Mouse (Mus musculus) activated CD4-positive, CD25-positive, alpha-beta regulatory T cell, adult 4 months (primary cell): ENCODE data around the gene Tbkbp1. TPM values are rescaled to one million over a fixed set of nuclear protein-coding genes. Genes with fewer than 3 reads are reported as not detected.
"Not testable (repeated sequence)": the region's sequence is repeated elsewhere in the genome, so short reads cannot be mapped to it uniquely, and the experiment has no call there.

ENCODE experiments used
- ATAC-seq: one replicate; pipeline ENCODE4 v1.8.0; 2017
- polyA plus RNA-seq, 2 experiments: library from polyadenylated mRNA; unstranded; fragments of 100-300 nt; shearing (Covaris generic); gene quantifications; one replicate each; pipeline ENCODE4 v1.2.1; 2017

Tbkbp1 gene
- under 1 TPM in 1 of 2 experiments, not detected in 1; 0.37 TPM for polyA plus RNA-seq

DNA sequence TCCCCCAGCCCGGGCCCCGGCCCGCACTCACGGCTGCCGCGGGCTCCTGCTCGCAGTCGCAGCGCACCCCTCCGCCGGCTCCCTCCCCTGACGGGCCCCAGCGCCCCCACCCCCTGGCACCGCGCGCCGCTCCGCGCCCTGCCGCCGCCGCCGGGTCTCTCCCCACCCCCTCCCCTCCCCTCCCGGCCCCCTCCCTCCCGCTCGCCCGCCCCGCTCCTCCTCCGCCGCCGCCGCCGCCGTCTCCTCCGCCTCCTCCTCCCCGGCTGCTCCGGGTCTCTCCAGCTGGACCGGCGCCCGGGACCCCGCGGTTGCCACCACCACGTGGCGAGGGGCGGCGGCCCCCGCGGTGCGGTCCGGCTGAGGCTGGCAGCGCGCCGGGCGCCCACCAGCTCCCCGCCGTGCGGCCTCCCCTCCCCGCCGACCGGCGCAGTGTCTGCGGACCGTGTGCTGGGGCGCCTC lies at the start of gene Tbkbp1:
Gene Tbkbp1, minus strand, starts transcription at position 153 of the 459 bp plus-strand sequence.
- no peak for ATAC-seq

DNA sequence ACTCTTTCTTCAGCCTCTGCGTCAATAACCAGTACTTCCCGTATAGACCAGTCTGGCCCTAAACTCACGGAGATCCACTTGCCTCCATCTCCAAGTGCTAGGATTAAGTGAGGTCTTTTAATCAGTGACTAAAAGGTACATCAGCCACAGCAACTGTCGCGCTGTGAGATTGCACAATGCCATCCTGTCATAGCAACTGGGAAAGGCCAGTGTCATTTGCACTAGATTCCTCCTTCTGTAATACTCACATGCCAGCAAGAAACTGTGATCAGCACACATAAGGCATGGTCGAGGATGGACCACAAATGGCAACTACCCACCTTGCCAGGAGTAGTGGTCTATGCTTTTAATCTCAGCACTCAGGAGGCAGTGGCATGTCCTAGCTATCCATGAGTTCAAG lies 48.2 kb upstream of the Tbkbp1 start:
- ATAC-seq: no peak

DNA sequence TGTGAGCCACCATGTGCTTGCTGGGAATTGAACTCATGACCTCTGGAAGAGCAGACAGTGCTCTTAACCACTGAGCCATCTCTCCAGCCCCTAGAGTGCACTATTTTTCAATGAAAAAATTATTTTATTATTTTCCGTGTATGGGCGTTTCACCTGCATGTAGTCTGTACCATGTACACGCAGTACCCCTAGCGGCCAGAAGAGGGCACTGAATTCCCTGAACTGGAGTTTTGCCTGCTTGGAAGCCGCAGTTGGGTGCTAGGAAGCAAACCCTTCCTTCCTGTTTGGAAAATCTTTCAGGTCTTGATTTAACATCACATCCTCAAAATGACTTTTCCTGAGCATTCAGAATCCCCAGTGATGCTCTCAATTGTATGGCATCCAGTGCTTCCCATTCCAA lies 47.3 kb upstream of the Tbkbp1 start:
- no peak for ATAC-seq

DNA sequence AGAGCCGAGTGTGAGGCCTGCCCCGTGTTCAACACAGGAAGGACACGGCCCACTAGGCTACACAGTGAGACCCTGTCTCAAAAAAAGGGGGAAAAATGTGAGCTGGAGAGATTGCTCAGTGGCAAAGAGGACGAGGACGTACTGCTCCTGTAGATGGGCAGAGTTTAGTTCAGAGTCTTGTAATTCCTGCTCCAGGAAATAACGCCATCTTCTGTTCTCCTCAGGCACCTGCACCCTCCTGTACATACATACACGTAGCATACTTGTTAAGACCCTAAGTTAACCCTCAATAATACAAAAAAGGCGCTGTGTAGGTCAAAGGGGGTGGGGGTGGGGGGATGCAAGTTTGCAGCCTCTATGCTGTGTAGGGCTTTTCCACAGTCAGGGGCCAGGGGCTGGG lies 45.7 kb upstream of the Tbkbp1 start:
- ATAC-seq: no peak

DNA sequence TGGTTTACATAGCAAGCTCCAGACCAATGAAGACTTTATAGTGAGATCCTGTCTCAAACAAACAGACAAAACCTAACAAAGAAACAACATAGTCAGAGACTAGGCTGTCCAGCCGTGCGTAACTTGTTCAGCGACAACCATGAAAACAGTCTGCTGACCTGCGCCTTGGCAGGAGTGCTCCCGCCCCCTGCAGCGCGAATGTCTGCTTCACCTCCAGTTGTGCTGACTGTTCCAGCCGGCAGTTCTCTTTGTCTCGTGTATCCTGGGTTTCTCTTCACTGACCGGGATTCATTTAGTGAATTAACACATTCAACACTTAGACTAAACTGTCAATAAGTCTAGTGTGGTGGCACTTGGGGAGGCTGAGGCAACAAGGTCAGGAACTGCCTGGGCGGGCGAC lies 45.2 kb upstream of the Tbkbp1 start:
- ATAC-seq: no peak

DNA sequence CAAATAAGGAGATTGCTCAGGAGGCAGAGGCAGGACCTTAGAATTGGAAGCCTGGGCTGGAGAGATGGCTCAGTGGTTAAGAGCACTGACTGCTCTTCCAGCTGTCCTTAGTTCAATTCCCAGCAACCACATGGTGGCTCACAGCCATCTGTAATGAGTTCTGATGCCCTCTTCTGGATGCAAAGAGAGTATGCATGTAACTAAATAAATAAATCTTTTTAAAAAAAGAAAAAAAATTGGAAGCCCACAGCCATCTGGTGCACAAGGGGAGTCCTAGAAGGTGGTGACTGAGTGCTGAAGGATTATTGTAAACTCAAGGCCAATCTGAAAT lies 41.3 kb upstream of the Tbkbp1 start:
- ATAC-seq: no peak

DNA sequence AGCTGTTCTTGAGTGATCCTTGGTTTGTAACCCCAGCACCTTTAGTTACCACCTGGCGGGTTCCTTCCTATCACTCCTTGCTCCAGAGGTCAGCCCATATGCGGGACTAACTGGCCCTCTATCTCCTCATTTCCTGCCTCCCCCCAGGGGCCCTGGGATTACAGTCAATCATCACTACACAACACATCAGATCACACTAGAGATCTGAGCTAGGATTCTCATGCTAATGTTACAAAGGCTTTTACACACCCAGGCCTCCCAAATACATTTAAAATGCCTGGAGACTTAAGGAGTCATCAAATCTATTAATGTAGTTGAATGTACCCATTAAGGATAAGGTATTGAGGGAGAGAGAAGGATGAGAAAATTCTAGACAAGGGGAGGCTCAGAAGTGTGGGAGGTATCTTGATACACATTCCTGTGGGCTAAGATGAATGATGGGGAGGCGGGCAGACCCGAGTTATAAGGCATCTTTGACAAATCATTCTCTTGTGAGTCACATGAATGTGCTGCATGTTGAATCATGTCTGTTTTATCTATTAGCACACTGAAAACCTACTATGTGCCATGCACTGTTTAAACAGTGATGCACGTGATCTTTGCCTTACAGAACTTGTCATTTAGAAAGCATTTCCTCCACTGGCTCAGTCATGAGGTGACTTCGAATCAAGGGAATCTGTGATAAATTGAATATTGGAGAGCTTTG lies 40.8 kb upstream of the Tbkbp1 start:
- no peak for ATAC-seq

DNA sequence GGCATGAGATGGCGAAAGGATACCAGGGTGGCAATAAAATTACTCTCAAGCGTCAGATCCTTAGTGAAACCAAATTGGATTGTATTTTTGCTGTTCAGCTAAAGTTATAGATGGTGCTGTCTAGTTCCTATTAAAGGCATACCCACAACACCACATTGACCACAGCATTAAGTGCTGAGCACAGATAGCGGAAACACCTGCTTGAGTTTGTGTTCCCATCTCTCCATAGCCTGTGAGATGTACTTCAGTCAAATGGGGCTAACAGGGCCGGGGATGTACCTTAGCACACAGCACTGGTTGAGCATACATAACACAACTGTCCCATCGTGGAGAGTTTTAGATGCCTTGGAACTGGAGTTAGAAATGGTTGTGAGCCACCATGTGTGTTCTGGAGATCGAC lies 39.7 kb upstream of the Tbkbp1 start:
- no peak for ATAC-seq

DNA sequence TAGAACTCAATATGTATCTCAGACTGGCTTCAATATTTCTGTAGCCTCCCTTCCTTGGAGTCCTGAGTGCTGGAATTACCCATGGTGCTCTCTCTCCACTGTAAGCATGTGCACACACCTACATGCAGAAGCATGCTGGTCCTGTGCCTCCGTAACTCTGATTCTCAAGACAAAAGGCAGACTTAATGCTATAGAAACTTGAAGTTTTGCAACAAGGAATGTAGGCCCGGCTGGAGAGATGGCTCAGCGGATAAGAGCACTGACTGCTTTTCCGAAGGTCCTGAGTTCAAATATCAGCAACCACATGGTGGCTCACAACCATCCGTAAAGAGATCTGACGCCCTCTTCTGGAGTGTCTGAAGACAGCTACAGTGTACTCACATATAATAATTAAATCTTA lies 38.4 kb upstream of the Tbkbp1 start:
- not testable (repeated sequence) for ATAC-seq

DNA sequence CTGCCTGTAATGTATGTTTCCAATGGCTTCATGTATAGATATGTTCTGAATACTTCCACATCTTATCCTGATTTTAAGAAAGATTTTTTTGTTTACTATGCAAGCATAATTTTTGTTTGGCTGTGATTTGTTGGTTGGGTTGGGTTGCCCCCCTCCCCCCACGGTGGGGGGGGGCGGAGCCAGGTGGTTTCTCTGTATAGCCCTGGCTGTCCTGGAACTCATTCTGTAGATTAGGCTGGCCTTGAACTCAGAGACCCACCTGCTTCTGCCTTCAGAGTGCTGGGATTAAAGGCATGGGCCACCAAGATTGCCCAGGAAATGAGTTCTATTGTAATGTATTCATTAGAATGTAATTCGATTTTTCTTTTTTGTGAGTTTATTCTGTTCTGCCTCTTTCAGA lies 37.9 kb upstream of the Tbkbp1 start:
- no peak for ATAC-seq

DNA sequence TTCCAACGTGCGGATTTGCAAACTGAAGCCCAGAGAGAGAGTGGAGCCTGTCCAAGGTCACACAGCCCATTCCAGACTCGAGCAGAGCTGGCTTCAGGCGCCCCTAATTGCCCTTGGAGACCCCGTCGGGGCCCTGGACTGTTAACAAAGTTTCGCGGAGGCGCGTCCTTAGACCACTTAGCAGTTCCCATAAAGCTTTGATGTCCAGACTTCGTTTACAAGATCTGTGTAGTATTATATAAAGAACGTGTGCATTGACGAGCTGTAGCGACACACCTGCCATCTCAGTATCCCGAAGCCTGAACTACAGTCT lies 37.3 kb upstream of the Tbkbp1 start:
- no peak for ATAC-seq

DNA sequence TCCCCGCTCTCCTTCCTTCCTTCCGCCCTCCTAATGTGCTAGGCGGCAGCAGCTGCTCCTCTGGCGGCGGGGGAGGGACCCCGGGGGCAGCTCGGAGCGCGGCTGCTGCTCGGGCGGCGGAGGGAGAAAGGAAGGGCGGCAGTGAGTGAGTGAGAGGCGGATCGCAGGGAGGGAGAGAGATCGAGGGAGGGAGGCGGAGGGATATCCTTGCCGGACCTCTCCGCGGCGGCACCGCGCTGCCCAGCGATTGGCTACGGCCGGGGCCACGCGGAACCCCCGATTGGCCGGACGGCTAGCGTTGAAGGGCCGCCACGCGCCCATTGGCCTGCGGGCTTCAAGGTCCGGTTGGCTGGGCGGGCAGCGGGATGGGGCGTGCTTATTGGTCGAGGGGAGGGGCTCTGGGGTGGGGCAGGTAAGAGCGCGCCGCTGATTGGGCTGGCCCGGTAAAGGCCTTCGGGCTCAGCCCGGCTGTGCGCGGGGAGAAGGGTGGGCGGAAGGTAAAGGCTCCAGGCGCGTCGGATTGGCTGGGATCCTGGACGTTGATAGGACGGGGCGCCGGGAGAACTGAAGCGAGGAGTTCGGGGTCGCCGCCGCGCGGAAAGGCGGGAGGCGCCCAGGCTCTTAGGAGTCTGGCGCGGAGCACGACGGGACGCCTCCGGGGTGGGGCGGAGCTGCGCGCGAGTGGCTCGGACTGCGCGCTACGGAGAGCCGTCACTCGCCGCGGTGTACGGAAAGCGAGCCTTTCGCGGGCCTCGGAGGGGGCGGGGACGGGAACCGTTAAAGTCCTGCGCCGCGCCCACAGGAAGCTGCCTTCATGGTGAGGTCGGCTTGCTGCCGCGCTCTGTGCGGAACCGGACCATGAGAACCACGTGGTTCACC lies 36.7 kb upstream of the Tbkbp1 start, which contains the start of gene Kpnb1:
Gene Kpnb1, minus strand, starts transcription at position 118 of the 879 bp plus-strand sequence.
- peak; percentile 71 for ATAC-seq

DNA sequence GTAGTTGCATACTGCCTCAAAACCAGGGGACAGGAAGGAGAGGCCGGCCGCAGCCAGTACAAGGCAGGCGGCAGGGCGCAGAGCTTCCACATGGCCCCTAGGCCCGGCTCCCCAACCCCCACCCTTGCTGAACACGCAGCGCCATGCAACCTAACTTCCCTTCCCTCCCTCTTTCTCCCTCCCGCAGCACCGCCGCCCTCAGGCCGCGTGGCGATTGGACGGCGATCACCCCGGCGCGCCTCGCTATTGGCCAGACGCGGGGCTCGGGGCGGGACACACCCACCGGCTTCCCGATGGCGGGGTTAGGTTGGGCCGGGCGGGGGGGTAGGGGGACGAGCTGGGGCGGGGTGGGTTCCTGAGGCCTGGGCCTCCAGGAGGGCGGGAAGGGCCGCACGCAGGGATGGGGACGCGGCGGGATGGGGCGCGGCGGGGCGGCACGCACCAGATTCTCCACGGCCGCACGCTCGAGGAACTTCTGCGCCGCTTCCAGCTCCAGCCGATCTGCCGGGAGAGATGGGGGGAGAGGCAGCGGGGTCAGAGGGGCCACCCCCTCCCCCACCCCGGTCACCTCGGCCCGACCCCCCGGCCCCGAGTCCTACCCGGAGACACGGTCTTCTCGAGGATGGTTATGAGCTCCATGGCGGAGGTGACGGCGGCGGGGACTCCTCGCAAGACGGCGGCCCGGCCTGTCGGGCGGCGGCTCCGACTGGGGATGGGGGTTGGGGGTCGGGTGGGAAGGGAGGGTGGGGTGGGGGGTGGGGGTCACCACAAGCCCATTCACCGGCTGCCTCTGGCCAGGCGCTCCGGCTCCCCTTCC lies 35.9 kb upstream of the Tbkbp1 start:
- peak; percentile 67 for ATAC-seq

DNA sequence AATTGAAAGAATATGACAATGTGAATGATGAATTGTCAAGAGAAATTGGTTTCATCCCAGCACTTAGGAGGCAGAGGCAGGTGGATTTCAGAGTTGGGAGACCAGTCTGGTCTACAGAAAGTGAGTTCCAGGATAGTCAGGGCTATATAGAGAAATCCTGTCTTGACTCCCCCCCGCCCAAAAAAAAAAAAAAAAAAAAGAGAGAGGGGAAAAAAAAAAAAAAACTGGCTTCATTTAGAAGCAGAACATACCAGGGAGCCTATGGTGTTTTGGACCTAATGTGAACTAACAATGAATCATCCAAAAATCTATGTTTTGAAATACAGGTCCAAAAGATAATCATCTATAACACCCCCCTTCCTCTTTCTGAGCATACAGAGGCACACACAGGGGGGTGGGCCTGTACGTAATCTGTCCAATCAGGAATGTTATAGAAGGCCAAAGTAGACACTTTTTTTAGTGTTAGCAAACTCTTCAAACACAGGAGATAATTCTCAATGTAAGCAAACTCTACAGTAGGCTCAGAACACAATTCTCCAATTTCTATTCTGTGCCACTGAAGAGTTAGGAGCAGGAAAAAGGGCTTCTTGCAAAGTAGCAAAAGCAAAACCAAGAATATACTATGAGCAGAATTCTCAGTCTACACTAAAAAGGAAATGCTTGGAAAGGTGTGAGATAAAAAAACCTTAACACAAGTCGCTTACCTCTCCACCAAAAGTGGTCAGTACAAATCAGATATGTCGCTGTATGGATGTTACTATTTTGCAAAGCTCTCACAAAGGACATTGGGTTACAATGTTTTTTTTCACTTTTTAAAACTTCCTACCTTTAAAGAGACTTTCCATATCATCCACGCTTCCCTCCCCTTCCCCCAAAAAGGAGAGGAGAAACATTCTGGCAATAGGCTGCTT lies 34.7 kb upstream of the Tbkbp1 start:
- no peak for ATAC-seq

DNA sequence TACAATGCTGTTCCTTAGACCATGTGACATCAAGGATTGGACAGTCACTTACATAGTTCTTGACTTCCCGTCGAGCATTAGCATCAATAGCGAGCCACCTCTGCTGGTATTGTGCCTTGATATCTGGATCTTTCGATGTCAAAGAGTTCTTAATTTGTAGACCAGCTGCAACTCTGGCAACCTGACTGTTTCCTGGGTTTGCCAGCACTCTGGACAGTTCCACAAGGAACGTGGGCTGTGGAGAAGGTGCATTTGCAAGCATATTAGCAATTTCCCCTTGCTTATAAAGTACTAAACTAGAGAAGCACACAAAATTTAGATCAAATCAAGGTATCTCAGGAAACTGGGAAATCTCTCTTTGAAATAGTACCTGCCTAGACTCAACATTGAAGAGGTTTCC lies 33.6 kb upstream of the Tbkbp1 start:
- ATAC-seq: no peak

DNA sequence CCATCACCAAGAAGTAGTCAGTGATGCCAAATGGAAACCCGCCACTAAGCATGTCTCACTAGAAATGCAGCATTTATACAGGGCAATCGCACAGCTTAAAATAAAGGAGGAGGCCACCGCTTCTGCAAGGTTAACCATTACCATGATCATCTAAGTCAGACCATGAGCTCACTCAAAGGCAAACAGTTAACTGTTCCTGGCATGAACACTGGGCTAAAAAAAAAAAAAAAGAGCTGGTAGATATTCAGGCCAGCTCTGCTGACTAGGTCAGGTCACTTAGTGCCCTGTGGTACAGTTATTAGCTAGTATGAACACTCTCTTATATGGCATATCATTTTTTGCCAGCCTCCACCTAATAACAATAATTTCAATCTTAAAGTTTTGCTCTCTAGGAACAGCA lies 31.2 kb upstream of the Tbkbp1 start:
- no peak for ATAC-seq

DNA sequence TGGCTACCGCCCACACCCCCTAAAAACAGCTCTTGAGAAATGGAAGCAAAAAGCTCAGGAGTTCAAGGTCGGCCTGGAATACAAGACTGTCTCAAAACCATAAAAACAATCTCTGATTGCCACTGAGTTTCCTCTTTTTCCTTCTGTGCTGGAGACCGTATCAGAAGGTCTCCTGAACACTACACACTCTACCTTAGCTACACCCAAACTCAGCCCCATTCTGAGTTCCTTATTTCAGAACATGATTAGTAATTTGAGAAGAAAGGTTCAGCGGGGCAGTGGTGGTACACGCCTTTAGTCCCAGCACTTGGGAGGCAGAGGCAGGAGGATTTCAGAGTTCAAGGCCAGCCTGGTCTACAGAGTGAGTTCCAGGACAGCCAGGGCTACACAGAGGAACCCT lies 29.8 kb upstream of the Tbkbp1 start:
- no peak for ATAC-seq

DNA sequence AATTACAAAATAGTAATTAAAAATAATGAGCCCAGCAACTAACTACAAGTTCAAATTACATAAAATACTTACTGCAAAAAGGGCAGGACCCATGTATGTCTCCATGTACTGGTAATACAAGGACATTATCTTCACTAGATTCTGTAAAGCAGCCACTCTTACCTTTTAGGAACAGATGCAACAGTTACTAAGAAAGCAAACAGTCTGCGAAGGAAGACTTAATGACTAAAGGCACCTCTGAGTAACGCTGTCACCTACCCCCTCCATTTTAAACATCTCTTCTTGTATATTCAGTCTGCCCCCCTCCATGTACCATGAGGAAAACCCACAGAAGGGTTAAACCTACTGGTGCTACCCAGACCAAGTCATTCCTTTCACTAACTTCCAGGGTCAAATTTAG lies 26.9 kb upstream of the Tbkbp1 start:
- ATAC-seq: no peak

DNA sequence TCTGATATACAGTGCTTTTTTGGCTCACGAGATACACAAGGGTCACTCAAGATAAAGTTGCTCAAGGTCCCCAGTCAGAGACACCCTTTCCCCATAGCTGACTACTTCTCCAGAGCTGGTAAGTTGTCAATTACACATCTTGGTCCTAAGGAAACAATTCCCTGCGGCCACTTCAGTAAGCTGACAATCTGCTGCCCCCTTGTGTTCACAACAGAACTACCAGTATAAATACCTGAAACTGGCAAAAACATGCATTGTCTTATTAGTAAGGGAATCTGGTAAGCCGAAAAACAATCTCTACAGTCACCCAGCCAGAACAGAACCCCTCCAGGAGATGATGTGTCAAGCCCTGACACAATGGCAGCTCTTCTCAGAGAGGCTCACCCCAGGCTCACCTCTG lies 25.6 kb upstream of the Tbkbp1 start:
- no peak for ATAC-seq

DNA sequence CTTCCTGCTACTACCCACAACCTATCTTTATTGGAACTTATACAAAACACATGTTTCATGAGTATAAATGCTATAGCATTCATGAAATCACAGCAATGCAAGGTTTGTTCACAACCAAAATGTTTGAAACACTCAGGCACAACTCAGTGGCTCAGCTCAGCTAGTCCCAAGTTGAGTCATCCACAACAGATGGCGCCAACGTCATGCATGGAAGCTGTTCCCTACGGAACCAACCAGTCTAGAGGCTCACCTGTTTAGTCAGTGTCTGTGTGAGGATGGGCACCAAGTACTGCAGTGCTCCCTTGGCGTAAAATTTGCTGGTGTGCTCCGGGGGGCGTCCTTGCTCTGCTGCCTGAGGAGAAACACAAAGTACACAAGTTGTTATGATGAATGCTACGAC lies 24.2 kb upstream of the Tbkbp1 start:
- ATAC-seq: no peak

DNA sequence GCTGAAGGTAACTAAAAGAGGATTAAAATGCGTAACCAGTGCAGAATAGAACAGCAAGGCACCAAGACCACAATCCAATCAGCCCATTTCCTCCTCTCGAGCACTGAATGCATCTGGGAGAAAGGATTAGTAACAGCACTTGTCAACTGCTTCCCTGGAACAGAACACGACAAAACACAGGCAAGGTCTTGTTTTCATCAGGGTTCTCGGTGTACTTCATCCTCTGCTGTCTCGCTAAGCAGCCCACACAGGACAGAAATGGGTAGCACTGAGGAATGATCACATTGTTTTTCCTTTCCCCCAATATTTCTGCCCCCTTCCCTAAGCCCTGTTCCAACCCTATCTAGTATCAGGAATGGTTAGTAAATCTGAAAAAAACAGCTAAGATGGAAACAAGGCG lies 9.0 kb upstream of the Tbkbp1 start:
- no peak for ATAC-seq

DNA sequence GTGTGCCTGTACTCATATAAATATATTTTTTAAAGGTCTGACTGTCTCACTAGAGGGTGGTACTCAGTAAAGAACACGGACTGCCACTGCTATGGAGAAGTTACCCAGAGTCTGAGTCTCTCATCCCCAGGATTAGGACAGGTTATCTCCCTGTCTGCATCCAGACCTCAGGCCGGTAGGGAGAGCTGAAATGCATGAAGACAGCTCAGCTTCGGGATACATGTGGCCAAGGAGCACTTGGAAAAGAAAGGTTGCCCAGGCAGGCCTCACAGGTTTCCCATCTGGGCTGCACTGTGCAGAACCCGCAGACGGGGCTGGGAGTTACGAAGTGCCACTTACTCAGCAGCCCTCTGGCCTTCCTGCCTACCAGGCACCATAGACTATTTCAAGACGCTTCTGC lies 5.7 kb upstream of the Tbkbp1 start:
- no peak for ATAC-seq
